Mouse (Mus musculus): ENCODE results near the gene Olfr123.

DNA sequence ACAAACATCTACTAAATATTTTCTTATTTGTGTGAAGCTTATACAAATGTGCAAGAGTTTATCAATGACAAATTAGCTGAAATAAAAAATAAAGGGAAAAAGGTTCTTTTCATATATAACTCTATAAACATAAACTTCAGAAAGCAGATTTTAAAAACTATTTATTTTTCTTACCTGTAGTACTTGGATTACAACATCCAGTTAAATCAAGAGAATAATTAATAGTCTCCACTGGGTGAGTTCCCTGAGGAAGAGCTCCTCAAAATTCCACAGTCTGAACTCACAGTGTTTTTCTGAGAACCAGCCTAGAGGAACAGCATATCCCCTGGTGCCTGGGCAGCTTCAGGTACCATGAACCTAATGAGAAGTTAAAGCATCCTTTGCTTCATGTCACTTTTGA lies 39.3 kb downstream of the Olfr123 start, which contains the start of gene Olfr125:
- TF ChIP-seq EP300 (optimal IDR thresholded peaks at IDR 0.05) (no peak), CTCF (IDR thresholded peaks at IDR 0.05; ENCODE audit: low read depth) (no peak)
